Mouse (Mus musculus) mesoderm, embryonic 11.5 days (tissue): ENCODE measurements at regions not wholly inside any gene's neighbourhood (a gene's known extent, or its start where the extent isn't known, plus 50 kb on each side); places are given as distances from the start of the nearest gene placed in this dataset.
A peak's percentile ranks its signal among the peaks of the same experiment; 100 is the strongest.
"Not testable (repeated sequence)": the region's sequence is repeated elsewhere in the genome, so short reads cannot be mapped to it uniquely, and the experiment has no call there.

Experiments used
- DNase-seq: peaks from one replicate; pipeline ENCODE4 v3.0.0-alpha.2; 2012; ENCODE audit warnings: low read depth, low spot score

DNA sequence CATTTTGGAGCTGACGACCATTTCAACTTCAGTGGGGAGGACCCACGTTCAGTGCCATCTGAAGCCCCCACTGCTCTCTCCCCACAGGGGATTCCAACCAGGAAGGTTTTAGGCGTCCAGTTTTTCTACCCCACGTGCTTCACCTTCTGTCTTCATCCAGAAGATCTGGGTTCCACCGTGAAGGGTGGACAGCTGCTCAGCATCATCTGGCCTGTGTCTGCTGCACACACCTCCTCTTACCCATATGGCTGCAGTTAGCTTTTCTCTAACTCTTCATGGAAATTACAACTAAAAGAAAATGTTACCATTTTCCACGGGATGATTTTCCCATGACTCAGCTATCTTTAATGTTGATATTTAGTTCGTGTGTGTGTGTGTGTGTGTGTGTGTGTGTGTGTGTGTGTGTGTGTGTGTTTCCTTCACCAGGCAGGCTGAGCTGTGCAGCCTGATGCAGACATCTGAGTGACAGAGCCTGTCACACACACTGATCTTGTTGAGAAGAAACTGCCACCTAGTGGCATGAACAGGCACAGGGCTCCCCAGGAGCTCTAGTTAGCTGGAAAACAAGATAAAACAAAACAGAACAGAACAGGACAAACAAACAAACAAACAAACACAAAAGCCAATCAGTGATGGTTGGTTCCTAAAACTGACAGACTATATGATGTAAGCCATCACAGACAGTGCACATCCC, 107.5 kb upstream of the Rasgrp1 start:
- DNase-seq: no peak

DNA sequence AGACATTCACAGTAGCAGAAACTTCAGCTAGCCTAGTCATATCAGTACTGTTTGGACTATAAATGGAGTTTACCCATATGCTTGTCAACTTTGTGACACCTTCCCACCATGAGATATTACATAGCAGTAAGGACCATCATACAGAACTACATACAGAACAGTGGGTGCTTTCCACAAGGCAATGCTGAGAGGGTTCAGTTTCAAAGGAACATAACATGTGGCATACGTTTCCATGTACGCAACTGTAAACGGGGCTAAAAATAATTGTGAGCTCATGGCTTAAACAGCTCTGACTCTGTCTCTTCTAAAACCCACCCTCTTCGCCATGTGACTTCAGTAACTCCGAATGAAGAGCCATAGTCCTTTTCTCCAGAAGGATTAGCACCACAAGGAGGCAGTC, 109.0 kb upstream of the Rasgrp1 start:
- no peak for DNase-seq

DNA sequence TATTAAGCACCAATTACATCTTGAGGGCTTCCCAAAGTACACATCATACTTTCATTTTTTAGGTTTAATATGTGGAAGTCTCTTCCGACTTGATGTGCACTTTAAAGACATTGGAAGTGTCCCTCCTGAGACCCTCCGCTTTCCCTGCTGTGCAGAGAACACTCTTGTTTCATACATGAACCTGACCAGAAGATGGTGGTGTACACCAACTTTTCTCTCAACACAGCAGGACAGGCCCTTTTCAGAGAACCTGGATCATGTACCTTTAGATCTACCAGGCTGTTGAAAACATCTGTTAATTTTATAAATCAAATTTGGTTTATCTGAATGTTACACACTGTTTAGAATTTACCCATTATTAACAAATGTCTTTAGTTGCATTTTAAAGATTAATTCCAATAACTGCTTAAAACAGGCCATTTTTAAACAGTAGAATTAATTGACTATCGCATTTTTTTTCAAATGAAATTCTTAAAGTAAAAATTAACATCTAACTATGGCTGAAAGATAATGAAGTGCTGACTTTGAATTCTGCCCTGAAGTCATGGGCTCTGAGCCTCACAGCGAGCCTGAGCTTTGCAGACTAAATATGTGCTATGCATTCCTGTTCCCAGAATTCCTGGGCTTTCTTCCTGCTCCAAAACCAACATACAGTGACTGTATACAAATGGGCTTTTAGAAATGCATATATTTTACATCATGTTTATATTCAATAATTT, 112.4 kb upstream of the Rasgrp1 start:
- DNase-seq: no peak

DNA sequence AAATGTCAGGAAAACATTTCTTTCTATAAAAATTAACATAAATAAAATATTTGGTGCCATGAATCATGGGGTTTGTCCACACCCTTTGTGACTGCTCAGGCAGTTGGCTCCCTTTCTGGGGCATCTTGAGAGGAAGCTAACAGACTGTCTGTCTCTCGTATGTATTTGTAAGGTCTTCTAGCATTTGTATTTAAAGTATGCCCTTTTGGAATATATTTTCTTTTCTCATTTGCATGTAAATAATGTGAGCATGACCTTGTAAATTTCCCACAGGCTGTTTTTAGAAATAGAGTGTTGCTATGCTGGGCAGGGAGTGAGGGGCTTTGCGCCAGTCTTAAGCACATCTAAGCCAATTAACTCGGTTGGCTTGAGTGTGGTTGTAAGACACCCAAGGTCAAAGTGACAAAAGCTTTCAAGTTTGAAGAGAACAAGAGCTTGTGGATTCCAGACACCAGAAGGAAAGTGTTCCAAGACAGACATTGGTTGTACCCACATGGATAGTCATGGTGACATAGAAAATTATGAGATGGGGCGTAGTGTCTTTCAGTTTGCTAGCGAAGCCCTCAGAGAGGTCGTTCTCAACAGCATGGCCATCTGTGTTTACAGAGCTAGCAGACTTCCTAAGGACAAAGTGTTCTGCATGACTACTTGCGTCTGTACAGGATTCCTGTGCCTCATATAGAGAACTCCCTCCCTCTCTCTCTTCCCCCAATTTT, 113.1 kb upstream of the Rasgrp1 start:
- DNase-seq: no peak

DNA sequence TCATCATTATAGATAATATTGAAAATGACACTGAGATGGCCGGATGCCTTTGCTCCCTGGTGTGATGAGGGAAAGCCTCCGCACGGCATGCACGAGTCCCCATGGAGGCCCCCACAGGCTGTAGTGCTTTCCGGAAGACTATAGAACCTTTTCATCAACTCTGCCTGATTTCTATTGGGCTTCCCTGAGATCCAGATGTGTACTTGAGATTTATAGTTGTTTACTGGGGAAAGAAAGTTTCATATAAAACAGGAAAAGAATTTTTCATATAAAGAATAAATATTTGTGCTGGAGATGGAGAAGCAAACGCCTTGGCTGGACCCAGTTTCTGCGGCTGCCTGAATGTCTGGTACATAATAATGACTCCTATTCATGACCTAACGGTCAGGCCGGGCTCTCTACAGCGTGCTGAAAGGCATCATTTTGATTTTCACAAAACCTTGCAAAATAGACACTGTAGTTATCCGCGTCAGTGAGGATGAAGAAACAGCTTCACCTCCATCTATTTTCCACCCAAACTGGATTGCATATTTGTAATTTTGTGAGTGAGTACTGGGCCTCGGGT, 113.7 kb upstream of the Rasgrp1 start:
- no peak for DNase-seq

DNA sequence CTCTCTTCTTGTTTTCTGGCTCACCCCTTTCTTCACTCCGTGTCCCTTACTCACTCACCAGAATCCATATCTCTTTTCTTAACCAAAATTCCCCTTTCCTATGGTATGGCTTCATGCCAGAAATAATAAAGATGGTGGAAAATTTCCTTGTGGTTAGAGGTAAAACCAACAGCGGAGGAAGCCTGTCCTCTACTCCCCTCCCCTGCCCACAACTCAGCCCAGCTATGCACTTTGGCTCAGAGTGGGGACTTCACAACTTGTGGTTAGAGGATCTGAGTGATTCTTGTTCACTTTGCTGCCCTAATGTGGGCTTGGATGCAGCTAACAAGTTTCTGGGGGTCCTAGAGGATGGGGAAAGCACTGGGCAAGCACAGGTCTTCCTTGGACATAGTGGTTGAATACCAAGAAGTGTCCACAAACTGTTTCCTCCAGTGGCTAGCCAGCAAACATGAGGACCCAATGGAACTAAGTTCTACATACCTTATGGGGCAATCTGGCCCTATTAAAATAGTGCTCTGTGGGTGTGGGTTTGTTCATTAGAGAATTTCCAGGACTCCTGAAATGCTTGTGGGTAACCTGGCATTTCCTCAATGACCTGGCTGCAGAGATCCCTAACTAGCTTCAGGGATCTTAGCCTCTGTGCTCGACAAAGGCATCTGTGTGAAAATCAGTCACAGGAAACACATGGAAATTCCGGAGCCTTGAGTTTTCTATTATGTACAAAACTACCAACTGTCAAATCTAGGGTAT, 118.9 kb upstream of the Rasgrp1 start:
- DNase-seq: no peak

DNA sequence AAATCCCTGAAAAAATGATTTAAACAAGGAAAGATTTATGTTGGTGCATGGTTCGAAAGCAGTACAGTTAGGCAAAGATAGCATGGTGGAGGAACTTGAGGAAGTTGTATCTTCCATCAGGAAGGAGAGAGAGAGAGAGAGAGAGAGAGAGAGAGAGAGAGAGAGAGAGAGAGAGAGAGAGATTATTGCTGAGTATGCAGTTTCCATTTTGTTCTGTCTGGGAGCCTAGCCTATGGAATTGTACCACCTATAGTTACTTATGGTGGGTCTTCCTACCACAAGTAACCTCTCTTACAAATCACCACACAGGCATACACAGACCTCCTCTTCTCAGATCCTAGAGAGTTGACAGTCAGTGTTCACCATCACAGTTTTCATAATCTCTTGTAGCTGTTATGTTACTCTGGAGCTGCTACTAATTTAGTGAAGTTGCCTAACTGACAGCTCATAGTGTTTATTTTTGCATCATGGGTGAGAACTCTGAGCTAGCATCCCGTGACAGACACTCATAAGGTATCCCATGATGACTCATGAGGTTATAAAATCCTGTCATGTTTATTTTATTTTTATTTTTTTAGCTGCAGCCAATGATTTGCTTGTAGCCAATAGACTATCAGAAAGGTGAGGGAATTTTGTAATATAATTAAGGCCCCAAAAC, 132.2 kb upstream of the Rasgrp1 start:
- no peak for DNase-seq

DNA sequence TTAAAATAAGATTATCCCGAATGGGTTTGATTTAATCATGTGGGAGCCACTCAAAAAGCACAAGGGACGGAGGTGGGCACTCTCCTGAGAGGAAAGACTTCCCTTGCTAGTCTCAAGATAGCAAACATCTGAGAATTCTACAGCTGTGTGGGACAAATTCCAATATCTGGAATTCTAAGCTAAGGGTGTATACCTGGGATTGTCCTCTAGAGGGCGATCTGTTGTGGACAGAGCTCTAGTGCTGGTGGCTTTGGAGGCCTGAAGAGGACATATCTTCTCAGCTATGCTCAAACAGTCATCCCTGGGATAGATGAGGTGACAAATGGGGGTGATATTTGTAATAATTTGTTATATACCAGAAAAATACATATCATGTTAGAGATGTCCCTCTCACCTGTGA, 132.8 kb upstream of the Rasgrp1 start:
- DNase-seq: peak; percentile 23

DNA sequence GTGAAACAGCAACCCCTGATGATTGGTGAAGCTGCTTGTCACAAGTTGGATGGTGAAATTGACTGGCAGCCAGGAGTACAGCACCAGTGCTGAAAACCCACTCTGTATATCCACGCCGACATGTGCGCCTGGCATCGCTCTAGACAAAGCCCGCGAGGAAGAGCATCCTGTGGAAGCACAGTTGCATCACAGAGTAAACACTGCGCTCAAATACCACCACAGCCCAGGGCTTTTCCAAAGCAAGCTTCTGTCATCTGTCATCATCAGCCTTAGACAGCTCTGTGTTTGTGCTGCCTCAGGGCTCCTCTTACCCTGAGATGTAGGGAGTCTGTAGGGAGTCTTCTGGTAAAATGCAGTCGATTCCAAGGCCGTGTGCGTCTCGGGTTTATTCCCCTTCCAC, 134.7 kb upstream of the Rasgrp1 start:
- DNase-seq: not testable (repeated sequence)

DNA sequence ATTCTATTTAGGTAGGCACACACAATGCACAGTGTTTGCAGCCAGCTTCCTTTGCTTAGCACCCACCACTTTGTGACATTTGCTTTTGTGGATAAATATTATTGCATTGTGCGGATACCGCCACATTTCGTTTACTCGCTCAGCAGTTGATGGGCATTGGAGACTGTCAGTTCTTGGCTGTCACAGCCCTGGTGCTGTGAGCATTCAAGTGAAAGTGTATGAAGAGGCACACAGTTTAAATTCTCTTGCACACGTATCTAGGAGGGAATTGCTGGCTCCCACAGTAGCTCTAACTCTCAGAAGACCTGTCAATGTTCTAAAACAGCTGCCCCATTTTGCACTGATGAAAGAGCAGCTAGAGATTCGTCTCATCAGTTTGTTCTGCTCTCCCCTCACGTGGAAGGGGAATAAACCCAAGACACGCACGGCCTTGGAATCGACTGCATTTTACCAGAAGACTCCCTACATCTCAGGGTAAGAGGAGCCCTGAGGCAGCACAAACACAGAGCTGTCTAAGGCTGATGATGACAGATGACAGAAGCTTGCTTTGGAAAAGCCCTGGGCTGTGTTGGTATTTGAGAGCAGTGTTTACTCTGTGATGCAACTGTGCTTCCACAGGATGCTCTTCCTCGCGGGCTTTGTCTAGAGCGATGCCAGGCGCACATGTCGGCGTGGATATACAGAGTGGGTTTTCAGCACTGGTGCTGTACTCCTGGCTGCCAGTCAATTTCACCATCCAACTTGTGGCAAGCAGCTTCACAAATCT, 136.6 kb upstream of the Rasgrp1 start:
- not testable (repeated sequence) for DNase-seq

DNA sequence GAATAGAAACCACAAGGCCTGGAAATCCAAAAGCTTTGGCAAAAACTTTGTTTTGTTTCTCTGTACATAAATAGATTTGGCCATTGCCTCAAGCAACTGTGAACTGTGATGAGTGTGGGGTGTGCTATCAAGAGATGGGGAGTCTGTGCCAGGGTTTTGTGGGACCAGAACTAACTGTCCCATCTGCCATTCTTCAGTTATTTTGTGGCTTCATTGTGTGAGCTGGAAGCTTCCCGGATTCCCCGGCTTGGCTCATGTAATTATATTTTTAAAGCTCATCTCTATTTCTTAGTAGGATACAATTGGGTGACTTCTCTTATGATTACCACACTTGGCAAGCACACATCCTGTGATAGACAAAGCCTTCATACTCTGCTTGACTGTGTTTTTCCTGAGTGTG, 143.6 kb upstream of the Rasgrp1 start:
- DNase-seq: no peak

DNA sequence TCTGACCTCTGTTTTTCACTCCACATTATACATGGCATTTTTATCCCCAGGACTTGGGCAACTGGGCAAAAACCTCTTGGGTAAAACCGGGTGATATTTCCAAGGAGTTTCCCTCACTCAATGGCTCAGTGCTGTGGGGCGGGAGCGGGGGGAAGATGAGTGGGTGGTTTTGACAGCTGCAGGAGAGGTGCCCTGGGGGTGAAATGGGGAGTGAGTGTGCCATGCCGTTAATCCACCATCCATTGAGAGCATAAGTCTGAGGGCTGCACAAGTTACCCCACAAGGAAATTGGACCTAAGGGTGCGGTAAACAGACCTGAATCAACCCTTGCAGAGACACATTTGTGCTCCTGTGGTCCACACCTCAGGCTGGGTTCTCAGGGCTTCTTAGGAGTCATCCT, 155.8 kb upstream of the Rasgrp1 start:
- DNase-seq: no peak

DNA sequence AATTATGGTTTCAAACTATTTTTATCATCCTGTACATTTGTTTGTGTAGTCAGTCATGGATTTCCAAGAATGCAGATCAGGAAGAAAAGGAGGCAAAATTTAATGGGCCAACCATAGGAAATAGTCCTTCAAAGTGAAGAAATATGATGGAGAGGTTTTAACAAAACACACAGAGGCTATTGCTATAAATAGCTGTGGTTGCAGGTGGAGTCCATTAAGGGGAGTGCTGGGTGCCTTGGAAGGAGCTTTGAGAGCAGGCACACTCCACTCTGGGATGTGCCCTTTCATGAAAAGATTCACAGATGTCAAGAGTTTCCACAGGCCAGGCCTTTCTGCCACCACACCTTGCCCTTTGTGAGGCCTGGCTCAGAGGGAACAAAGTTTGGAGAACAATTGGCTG, 159.8 kb upstream of the Rasgrp1 start:
- no peak for DNase-seq

DNA sequence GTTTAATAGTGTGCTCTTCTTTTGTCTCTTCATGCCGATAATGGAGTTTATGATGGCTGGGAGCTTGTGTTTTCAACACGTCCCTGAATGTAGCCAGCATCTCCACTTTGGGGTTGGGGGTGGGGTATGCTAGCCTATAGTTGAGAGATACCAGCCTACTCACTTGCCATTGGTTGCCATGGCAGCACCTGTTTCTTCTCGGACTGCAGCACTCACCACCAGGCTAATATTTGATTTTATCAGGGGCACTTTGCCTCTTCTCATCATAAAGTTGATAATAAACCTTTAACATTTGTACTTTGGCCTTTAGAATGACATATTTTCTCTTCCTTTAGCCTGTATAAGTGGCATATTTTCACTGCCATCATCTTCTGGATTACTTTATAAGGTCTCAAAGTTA, 168.9 kb upstream of the Rasgrp1 start:
- no peak for DNase-seq

DNA sequence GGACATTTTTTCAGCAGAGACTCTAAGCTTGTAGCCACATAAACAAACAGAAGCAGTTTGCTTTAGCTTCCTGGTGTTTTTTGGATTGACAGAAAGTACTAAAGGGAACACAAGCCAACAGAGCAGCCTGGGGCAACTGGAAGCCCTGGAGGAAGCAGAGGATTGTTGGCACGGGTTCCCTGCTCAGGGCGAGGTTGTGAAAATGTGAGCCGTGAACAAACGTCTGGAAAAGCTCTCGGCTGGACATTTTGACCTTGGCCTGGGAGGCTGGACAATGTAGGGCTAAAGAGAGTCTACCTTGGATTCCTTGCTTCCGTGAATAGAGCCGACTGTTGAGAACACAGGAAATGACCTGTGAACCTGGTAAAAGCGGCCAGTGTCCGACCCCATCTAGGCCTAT, 169.8 kb upstream of the Rasgrp1 start:
- no peak for DNase-seq

DNA sequence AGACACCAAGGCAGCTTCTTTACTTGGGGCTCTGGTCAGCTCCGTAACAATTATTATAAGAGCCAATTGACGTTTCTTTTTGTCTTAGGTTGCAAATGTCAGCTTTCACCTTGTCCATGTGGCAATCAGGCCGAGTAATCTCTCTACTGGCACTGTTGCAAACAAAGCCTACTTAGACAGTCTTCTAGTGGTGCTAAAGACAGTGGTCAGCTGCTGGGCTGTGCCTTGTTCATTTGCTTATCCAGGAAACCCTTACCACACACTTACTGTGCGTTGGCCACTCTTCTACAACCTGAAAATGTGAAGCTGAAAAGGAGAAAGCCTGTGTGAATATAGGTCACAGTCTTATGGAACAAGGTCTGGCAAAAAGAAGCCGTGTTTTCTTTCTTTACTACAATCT, 181.6 kb upstream of the Rasgrp1 start:
- no peak for DNase-seq

DNA sequence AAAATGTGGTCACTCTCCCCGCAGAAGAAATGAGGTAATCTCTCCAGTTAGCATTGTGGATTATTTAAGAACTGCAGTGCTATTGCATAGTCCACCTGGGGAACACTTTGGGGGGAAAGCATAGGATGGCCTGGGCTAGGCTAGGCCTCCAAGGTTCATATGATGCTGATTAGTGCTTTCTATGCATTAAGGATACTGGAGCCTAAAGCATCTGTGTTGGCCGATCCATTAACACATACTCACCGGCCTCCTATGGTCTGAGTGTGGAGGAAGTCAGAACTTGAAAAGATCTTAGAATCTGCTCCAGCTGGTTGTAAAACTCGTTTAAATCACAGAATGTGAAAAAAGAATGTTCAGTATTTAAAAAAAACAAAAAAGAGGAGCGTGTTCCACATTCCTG, 196.1 kb upstream of the Rasgrp1 start:
- no peak for DNase-seq

DNA sequence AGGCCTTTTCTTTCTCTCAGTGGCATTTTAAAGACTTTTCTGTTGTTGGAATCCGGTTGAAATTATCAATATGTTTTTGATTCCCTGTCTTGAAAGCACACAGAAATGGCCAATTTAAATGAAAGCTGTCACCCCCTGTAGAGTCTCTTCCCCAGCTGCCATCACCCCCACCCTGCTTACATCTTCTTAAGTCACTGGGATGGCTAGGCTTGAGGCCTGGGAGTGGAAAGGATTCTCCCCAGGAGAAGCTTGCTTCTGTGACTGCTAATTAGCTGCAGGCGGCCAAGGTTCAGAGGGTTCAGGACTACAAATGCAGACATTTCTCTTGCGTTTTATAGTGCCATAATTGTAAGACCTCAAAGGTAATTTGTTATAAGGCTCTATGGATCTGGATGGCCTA, 196.5 kb upstream of the Rasgrp1 start:
- no peak for DNase-seq

DNA sequence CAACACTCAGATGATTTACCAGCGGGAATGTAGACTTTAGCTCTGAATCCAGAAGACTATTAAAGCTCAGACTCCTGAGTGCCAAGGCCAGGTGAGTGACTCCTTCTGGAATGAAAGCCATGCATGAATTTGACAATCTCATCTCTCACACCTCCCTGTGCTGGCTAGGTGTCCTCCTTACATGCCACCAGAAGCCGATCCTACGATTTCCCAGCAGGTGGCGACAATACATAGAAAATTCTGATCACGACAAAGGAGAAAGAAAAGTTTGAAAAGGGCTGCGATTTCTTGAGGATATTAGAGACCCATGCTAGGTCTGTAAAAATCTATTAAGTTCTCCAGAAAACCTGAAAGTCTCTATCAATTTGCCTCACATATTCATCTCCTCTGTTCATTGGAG, 198.7 kb upstream of the Rasgrp1 start:
- DNase-seq: peak; percentile 73

DNA sequence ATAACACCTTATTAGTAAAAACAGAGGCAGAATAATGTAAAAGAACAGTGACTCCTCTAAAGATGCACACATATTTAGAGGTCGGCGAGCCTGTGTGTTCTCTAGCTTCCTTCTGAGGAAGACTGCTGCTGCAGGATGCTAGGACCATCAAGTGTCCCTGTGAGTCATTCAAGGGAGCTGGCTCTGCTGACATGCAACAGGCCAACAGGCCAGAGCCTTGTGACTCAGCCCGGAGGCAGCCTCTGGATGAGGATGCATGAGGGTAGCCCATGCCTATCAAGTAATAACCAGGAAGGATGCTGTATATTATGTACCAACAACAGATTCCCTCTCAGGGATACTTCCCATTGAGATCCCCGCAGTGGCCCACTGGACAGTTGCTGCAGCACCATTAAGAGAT, 199.5 kb upstream of the Rasgrp1 start:
- no peak for DNase-seq
